Mouse (Mus musculus): Measurements from ENCODE around the gene Vcp. TPM values are rescaled to one million over a fixed set of nuclear protein-coding genes. Genes with fewer than 3 reads are reported as not detected.

The Vcp gene
- polyA plus RNA-seq, 1 experiment, result 68.4 TPM

DNA sequence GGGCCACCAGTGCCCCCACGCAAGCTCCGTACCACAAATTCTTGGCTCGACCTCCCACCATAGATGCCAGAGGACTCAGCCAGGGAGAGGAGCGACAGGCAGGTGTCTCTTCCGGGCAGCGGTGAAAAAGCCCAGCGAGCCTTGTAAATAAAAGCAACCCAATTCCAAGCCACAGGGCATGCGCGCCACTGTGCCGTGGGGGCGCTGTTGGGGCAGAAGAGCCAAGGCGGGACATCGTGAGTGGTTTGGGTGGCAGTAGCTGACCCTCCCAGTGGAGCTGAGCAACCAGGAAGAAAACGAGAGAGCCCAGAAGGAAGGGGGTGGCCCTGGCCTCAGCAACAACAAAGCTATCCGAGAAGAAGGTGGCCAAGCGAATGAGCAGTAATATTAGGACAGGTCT is 20.6 kb upstream of the Vcp start:
- WGBS, result 94% methylated on average over 16 of the region's 16 CpGs
- no peak for DNase-seq (ENCODE audit: low read depth in 1 of 2, low spot score in 2 of 2)

DNA sequence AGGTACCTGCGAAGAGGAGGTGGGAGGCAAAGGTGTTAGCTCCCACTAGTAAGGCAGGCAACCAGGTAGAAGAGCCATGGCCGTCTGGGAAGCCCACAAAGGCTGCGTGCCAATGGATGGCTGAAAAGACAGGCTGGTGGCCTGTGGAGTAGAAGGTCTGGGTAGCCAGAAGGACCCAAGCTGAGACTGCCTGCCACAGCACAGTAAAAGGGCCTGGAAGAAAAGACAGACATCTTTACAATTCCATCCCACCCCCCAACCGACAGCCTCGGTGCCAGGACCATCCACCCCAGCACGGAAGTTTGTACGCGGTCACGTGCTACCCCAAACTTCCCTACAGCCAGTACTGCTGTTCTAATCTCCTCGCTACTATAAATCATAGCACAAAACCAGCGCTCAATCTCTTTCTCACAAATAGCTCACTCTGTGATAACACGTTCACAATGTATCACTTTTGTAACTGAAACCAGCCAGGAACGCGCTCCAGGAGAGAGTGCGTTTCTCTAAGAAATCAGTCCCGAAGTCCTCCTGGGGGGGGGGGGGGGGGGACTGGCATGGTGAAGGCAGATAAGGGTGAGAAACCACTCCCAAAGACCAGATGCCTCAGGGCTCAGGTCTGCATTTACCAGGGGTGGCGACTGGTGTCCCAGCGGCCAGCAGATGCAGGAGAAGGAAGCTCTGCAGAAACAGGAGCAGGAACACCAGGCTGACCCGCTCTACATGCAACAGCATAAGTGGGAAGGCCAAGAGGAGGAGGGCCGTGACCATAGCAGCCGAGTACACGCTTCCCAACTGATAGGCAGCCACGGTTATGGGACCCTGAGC is 19.5 kb upstream of the Vcp start:
- TF ChIP-seq CTCF (IDR thresholded peaks at IDR 0.05; ENCODE audit: extremely low read depth, insufficient read depth, insufficient read length, insufficient replicate concordance) (no peak), POLR2A (IDR thresholded peaks at IDR 0.05; ENCODE audit: low read depth, low read length) (no peak)
- 83% methylated on average over 23 of the region's 23 CpGs for WGBS
- no peak overlapping the region for H3K27ac ChIP-seq (ENCODE audit: insufficient read depth, low read length)
- H3K4me1 ChIP-seq (ENCODE audit: control insufficient read depth, insufficient read depth, insufficient read length), result peaks cover 2% of the 10 kb centered on the region; the same call in 1 of the 2 replicates
- no peaks in the 10 kb centered on the region for H3K27me3 ChIP-seq (ENCODE audit: control insufficient read depth, insufficient read depth, low read length)
- H3K36me3 ChIP-seq (ENCODE audit: control insufficient read depth, insufficient read depth, low read length), result peaks cover 42% of the 10 kb centered on the region
- DNase-seq (ENCODE audit: low read depth in 1 of 2, low spot score in 2 of 2), result no peak
- H3K4me3 ChIP-seq (ENCODE audit: extremely low read depth, insufficient read depth, insufficient read length), result no peak overlapping the region

More for the DNA sequence above, 20.6 kb upstream of the Vcp start:
- peaks cover 5% of the 10 kb centered on the region; the same call in 1 of the 2 replicates for H3K4me1 ChIP-seq (ENCODE audit: control insufficient read depth, insufficient read depth, insufficient read length)
- H3K27me3 ChIP-seq (ENCODE audit: control insufficient read depth, insufficient read depth, low read length), result no peaks in the 10 kb centered on the region
- no peak overlapping the region for H3K27ac ChIP-seq (ENCODE audit: insufficient read depth, low read length)
- no peak overlapping the region for H3K4me3 ChIP-seq (ENCODE audit: extremely low read depth, insufficient read depth, insufficient read length)
- H3K36me3 ChIP-seq (ENCODE audit: control insufficient read depth, insufficient read depth, low read length), result peaks cover 42% of the 10 kb centered on the region
- TF ChIP-seq POLR2A (IDR thresholded peaks at IDR 0.05; ENCODE audit: low read depth, low read length) (no peak), CTCF (IDR thresholded peaks at IDR 0.05; ENCODE audit: extremely low read depth, insufficient read depth, insufficient read length, insufficient replicate concordance) (no peak)

DNA sequence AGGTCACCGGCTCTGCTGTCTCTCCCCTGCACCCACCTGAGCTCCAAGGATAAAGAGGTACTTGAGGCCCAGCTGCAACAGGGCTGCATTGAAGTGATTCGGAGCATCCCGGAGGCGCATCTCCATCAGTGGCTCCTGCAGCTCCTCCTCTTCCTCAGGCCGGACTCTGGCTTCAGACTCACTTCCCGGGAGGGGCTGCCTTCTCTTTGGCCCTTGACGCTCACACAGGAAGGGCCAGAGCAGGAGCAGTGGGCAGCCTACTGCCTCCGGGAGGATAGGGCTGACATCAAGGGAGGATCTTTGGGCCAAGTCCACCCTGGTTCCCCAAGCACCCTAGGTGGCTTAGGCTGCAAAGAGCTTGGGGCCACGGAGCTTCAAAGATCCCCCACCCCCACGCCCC is 18.9 kb upstream of the Vcp start:
- H3K4me1 ChIP-seq (ENCODE audit: control insufficient read depth, insufficient read depth, insufficient read length), result no peaks in the 10 kb centered on the region
- H3K27ac ChIP-seq (ENCODE audit: insufficient read depth, low read length), result no peak overlapping the region
- no peak overlapping the region for H3K4me3 ChIP-seq (ENCODE audit: extremely low read depth, insufficient read depth, insufficient read length)
- 96% methylated on average over 10 of the region's 10 CpGs for WGBS
- no peaks in the 10 kb centered on the region for H3K27me3 ChIP-seq (ENCODE audit: control insufficient read depth, insufficient read depth, low read length)
- H3K36me3 ChIP-seq (ENCODE audit: control insufficient read depth, insufficient read depth, low read length), result peaks cover 42% of the 10 kb centered on the region
- DNase-seq (ENCODE audit: low read depth in 1 of 2, low spot score in 2 of 2), result no peak
- TF ChIP-seq POLR2A (IDR thresholded peaks at IDR 0.05; ENCODE audit: low read depth, low read length) (no peak), CTCF (IDR thresholded peaks at IDR 0.05; ENCODE audit: extremely low read depth, insufficient read depth, insufficient read length, insufficient replicate concordance) (no peak)

DNA sequence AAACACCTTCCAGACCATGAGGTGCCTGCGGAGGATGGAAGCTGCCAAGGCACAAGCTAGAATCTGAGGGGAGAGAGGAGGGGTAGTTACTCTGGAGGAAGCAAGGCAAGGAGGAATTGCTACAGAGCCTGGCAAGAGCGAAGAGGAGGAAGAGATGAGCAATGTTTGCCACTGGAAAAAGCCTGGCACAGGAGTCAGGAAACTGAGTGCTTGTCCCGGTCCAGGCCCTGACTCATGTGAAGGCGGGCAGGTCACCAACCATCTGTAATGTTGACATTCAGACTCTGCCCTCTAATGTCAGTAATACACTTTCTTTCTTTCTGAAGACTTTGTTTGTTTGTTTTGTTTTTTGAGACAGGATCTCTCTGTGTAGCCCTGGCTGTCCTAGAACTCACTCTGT is 17.8 kb upstream of the Vcp start:
- 91% methylated on average over 4 of the region's 4 CpGs for WGBS
- no peak overlapping the region for H3K4me3 ChIP-seq (ENCODE audit: extremely low read depth, insufficient read depth, insufficient read length)

DNA sequence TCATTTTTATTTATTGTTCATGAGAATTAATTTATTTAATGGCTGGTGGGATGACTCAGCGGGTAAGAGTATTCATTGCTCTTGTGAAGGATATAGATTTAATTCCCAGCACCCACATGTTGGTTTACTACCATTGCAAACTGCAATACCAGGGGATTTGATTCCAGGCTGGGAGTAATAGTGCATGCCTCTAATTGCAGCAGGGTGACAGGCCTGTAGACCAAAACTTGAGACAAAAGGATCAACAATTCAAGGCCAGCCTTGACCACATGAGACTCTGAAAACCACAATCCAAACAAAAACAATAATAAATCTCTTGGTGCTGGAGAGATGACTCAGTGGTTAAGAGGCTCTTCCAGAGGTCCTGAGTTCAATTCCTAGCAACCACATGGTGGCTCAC is 11.8 kb upstream of the Vcp start:
- Histone ChIP-seq H3K36me3 (ENCODE audit: control insufficient read depth, insufficient read depth, low read length) (no peaks in the 10 kb centered on the region; the same call in 1 of the 2 replicates), H3K27me3 (ENCODE audit: control insufficient read depth, insufficient read depth, low read length) (no peaks in the 10 kb centered on the region), H3K4me1 (ENCODE audit: control insufficient read depth, insufficient read depth, insufficient read length) (peaks cover 2% of the 10 kb centered on the region; the same call in 1 of the 2 replicates), H3K4me3 (ENCODE audit: extremely low read depth, insufficient read depth, insufficient read length) (no peak overlapping the region), H3K27ac (ENCODE audit: insufficient read depth, low read length) (no peak overlapping the region)
- TF ChIP-seq POLR2A (IDR thresholded peaks at IDR 0.05; ENCODE audit: low read depth, low read length), result no peak
- no peak for TF ChIP-seq CTCF (IDR thresholded peaks at IDR 0.05; ENCODE audit: extremely low read depth, insufficient read depth, insufficient read length, insufficient replicate concordance)
- WGBS, result 97% methylated on average over 1 of the region's 1 CpGs
- DNase-seq (ENCODE audit: low read depth in 1 of 2, low spot score in 2 of 2), result no peak

More for the DNA sequence above, 17.8 kb upstream of the Vcp start:
- Histone ChIP-seq H3K27ac (ENCODE audit: insufficient read depth, low read length) (no peak overlapping the region), H3K27me3 (ENCODE audit: control insufficient read depth, insufficient read depth, low read length) (no peaks in the 10 kb centered on the region), H3K4me1 (ENCODE audit: control insufficient read depth, insufficient read depth, insufficient read length) (no peaks in the 10 kb centered on the region), H3K36me3 (ENCODE audit: control insufficient read depth, insufficient read depth, low read length) (peaks cover 38% of the 10 kb centered on the region)
- no peak for TF ChIP-seq POLR2A (IDR thresholded peaks at IDR 0.05; ENCODE audit: low read depth, low read length)
- TF ChIP-seq CTCF (IDR thresholded peaks at IDR 0.05; ENCODE audit: extremely low read depth, insufficient read depth, insufficient read length, insufficient replicate concordance), result no peak
- DNase-seq (ENCODE audit: low read depth in 1 of 2, low spot score in 2 of 2), result no peak

DNA sequence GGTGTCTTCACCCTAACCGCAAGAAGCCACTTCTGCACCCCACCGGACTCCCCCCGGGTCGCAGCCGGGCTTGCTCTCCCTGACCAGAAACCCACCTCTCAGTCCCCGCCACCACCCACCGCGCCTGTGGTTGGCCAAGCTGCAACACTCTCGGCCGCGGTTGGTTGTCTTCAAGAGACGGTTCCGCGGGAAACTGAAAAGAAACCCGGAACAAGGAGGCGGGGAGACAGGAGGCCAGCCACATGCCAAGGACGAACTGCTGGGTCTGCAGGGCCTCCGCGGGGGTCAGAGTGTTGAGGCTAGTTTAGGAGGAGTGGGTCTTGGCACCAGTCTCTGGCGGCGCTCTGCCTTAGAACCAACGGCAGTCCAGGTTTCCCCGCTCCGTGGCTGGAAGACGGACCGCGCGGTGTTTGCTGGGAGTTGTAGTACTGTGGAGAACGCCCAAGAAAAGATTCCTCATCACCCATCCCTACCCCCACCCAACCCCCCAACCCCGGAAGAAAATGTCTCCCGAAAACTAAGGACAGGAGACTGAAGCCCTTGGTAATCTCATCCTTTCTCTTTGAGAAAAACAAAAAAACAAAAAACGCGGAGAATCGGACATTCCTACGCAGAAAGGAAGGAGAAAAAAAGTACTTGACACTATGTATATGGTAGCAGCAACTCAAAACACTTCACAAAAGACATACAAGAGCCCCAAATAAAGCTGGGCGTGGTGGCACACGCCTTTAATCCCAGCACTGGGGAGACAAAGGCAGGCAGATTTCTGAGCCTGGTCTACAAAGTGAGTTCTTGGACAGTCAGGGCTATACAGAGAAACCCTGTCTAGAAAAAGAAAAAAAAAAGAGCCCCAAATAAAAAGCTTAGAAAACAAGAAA is 10.1 kb upstream of the Vcp start, which contains the start of gene Fancg:
Gene Fancg (minus strand): TSS at position 346 of the 878 bp plus-strand sequence.
- no peak for TF ChIP-seq CTCF (IDR thresholded peaks at IDR 0.05; ENCODE audit: extremely low read depth, insufficient read depth, insufficient read length, insufficient replicate concordance)
- peak in 1 of 2 experiments; percentile 80 for DNase-seq (ENCODE audit: low read depth in 1 of 2, low spot score in 2 of 2)
- peak within 1 kb of the TSS; percentile 99 for H3K4me3 ChIP-seq (ENCODE audit: extremely low read depth, insufficient read depth, insufficient read length)
- WGBS, result 1% methylated on average over 37 of the region's 37 CpGs
- no peaks in the 10 kb centered on the region for H3K27me3 ChIP-seq (ENCODE audit: control insufficient read depth, insufficient read depth, low read length)
- peaks cover 2% of the 10 kb centered on the region; the same call in 1 of the 2 replicates for H3K4me1 ChIP-seq (ENCODE audit: control insufficient read depth, insufficient read depth, insufficient read length)
- H3K27ac ChIP-seq (ENCODE audit: insufficient read depth, low read length), result peak within 1 kb of the TSS; percentile 39; the same call in 1 of the 2 replicates
- no peaks in the 10 kb centered on the region for H3K36me3 ChIP-seq (ENCODE audit: control insufficient read depth, insufficient read depth, low read length)

Measured in spleen, adult 2 months (tissue).